Mouse (Mus musculus) midbrain, postnatal 0 days (tissue): ENCODE data around the gene Ppox. TPM values are rescaled to one million over a fixed set of nuclear protein-coding genes. Genes with fewer than 3 reads are reported as not detected.
"Not testable (repeated sequence)": the region's sequence is repeated elsewhere in the genome, so short reads cannot be mapped to it uniquely, and the experiment has no call there.

Source experiments
- ATAC-seq: fragments of 200-750 bp; cut with Nextera tagmentation; 2 replicates; pipeline ENCODE4 v1.8.0; 2017; ENCODE audit warnings: moderate number of reproducible peaks, mild to moderate bottlenecking, moderate TSS enrichment, moderate library complexity; ENCODE audit not compliant: low FRiP score
- DNase-seq: peaks from one replicate; pipeline ENCODE4 v3.0.0-alpha.2; 2015; ENCODE audit warnings: low spot score
- H3K27ac ChIP-seq: fragments of 300-500 bp; sonication (generic); 2 replicates; pipeline ENCODE4 v1.5.1; 2014; ENCODE audit warnings: low read depth, mild to moderate bottlenecking, low read length, mixed read lengths
- H3K27me3 ChIP-seq: fragments of 300-500 bp; sonication (generic); 2 replicates; pipeline ENCODE4 v1.6.1; 2014; ENCODE audit warnings: low read length, control low read depth, mixed read lengths; ENCODE audit not compliant: insufficient read depth
- H3K36me3 ChIP-seq: fragments of 300-500 bp; sonication (generic); 2 replicates; pipeline ENCODE4 v1.6.1; 2014; ENCODE audit warnings: low read length, control low read depth, mixed read lengths; ENCODE audit not compliant: insufficient read depth
- H3K4me1 ChIP-seq: fragments of 300-500 bp; sonication (generic); 2 replicates; pipeline ENCODE4 v1.6.1; 2014; ENCODE audit warnings: mild to moderate bottlenecking, control low read depth, antibody characterized with exemption, low read length, mixed read lengths; ENCODE audit not compliant: insufficient read depth
- H3K4me2 ChIP-seq: fragments of 300-500 bp; sonication (generic); 2 replicates; pipeline ENCODE4 v1.6.1; 2014; ENCODE audit warnings: low read depth, mild to moderate bottlenecking, low read length, mixed read lengths; ENCODE audit not compliant: poor library complexity, severe bottlenecking
- H3K4me3 ChIP-seq: fragments of 300-500 bp; sonication (generic); 2 replicates; pipeline ENCODE4 v1.5.1; 2014; ENCODE audit warnings: low read depth, mild to moderate bottlenecking, low read length, moderate library complexity
- H3K9ac ChIP-seq: fragments of 300-500 bp; sonication (generic); replicated peaks from 2 replicates; pipeline ENCODE4 v1.6.1; 2014; ENCODE audit warnings: mild to moderate bottlenecking, low read length, moderate library complexity, mixed read lengths; ENCODE audit not compliant: poor library complexity, severe bottlenecking
- H3K9me3 ChIP-seq: fragments of 300-500 bp; sonication (generic); 2 replicates; pipeline ENCODE4 v1.6.1; 2016; ENCODE audit warnings: low read length, control low read depth
- CTCF ChIP-seq: IDR thresholded peaks from 2 replicates; pipeline ENCODE4 v1.5.1; 2016; ENCODE audit warnings: antibody characterized with exemption, mild to moderate bottlenecking
- WGBS: fragments of 180-500 bp; shearing (Covaris S2); extraction: QIAGEN DNeasy Blood & Tissue Kit; methylation state at CpG from one replicate; pipeline ENCODE4 v1.1.7; 2014; 5-methylcytosine and 5-hydroxymethylcytosine counted together
- polyA plus RNA-seq: library from polyadenylated mRNA; unstranded; fragments of >200 nt; fragmentation: Nextera tagmentation; extraction: Ambion mirVana; gene quantifications from 2 replicates; pipeline ENCODE4 v1.2.1, GENCODE M21; 2015
- total RNA-seq: library from RNA; depleted of rRNA; stranded (reverse); fragments of >200 nt; gene quantifications from 2 replicates; pipeline ENCODE4 v1.2.3, GENCODE M21; 2014

The Ppox gene
- total and polyA plus RNA-seq, 2 experiments from 2014 or later, result 31.3 to 45.9 TPM

DNA sequence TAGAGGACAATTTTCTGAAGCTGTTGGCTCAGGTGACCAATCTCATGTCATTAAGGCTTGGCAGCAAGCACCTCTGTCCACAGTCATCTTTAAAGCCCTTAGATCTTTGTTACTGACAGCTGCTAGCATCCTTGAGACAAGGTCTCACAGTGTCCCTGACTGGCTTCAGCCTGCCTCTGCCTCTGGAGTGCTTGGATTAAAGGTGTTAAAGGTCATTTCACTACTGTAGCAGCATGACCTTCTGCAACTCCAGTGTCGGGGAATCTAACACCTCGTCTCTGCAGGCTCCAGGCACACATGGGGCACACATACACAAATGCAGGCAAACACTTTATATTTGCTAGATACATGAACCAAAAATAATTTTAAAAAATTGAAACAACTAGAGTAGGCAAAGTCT is 44.6 kb upstream of the Ppox start:
- no peak for DNase-seq
- no peaks in the 10 kb centered on the region for H3K9me3 ChIP-seq
- no peaks in the 10 kb centered on the region for H3K27me3 ChIP-seq
- 85% methylated on average over 2 of the region's 2 CpGs for WGBS
- ATAC-seq, result no peak
- no peak for TF ChIP-seq CTCF
- H3K4me3 ChIP-seq, result no peak overlapping the region
- no peak overlapping the region for H3K27ac ChIP-seq
- peaks cover 9% of the 10 kb centered on the region for H3K4me1 ChIP-seq
- no peaks in the 10 kb centered on the region for H3K36me3 ChIP-seq
- H3K4me2 ChIP-seq, result no peak overlapping the region
- no peak overlapping the region for H3K9ac ChIP-seq

GRCm38 (mm10) chr1:171322012-171322411 is 41.0 kb upstream of the Ppox start:
- WGBS, result 79% methylated on average over 1 of the region's 1 CpGs
- ATAC-seq (peak; percentile 54), DNase-seq (no peak)
- Histone ChIP-seq H3K4me2 (no peak overlapping the region), H3K4me3 (no peak overlapping the region), H3K4me1 (no peaks in the 10 kb centered on the region), H3K9me3 (no peaks in the 10 kb centered on the region), H3K9ac (no peak overlapping the region), H3K27ac (no peak overlapping the region), H3K27me3 (no peaks in the 10 kb centered on the region), H3K36me3 (no peaks in the 10 kb centered on the region)
- TF ChIP-seq CTCF, result no peak

- H3K4me1 ChIP-seq, result no peaks in the 10 kb centered on the region
- DNase-seq (peak; percentile 56), ATAC-seq (no peak)
These were observed 40.4 kb upstream of the Ppox start for GRCm38 (mm10) chr1:171321415-171321814.

DNA sequence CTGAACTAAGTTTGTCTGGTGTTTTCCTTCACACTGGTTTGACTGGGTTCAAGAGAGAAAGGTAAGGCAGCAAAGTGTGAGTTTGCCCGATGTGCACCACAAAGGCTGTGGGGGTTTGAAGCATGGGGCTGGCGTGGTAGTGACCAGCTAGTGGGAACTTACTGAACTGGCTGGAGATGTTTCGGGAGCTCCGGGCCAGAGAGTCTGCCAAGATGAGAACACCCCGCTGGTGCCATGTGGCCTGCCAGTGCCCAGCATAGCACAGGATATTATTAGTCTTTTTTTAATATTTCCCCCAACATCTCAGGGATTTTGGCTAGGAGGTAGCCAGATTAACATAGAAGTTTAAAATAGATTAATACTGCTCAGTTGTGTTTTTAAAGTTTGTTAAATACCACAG is 39.2 kb upstream of the Ppox start:
- TF ChIP-seq CTCF, result no peak
- H3K27ac ChIP-seq, result no peak overlapping the region
- no peak overlapping the region for H3K4me3 ChIP-seq
- H3K36me3 ChIP-seq, result no peaks in the 10 kb centered on the region
- H3K4me1 ChIP-seq, result no peaks in the 10 kb centered on the region
- no peak overlapping the region for H3K9ac ChIP-seq
- DNase-seq (no peak), ATAC-seq (no peak)
- no peaks in the 10 kb centered on the region for H3K27me3 ChIP-seq
- 15% methylated on average over 5 of the region's 5 CpGs for WGBS
- no peak overlapping the region for H3K4me2 ChIP-seq
- no peaks in the 10 kb centered on the region for H3K9me3 ChIP-seq

More at GRCm38 (mm10) chr1:171321415-171321814, 40.4 kb upstream of the Ppox start:
- peak; percentile 74 for TF ChIP-seq CTCF
- no peak overlapping the region for H3K9ac ChIP-seq
- no peak overlapping the region for H3K4me2 ChIP-seq
- no peaks in the 10 kb centered on the region for H3K9me3 ChIP-seq
- H3K27ac ChIP-seq, result no peak overlapping the region
- no peaks in the 10 kb centered on the region for H3K36me3 ChIP-seq
- H3K27me3 ChIP-seq, result no peaks in the 10 kb centered on the region
- H3K4me3 ChIP-seq, result no peak overlapping the region

DNA sequence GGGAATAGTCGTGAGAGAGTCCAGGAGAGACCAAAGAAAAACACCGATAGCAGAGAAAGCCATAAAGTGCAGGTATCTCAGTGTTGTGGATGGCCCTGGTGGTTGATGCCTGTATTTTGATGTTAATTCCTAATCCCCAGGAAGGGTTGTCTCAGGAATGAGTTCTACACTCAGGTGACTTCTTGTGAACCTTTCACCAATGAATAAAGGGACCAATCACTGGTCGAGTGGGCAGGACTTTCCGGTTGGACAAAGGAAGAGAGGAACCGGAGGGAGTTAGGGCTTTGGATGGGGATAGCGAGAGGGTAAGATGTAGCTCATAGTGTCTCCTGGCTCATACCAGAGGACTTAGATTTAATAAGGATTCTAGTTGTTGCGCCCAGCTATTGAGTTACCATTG is 38.8 kb upstream of the Ppox start:
- Histone ChIP-seq H3K9me3 (no peaks in the 10 kb centered on the region), H3K9ac (no peak overlapping the region), H3K4me3 (no peak overlapping the region), H3K36me3 (no peaks in the 10 kb centered on the region), H3K4me2 (no peak overlapping the region), H3K27ac (no peak overlapping the region), H3K4me1 (no peaks in the 10 kb centered on the region), H3K27me3 (no peaks in the 10 kb centered on the region)
- ATAC-seq (no peak), DNase-seq (no peak)
- 12% methylated on average over 7 of the region's 7 CpGs for WGBS
- TF ChIP-seq CTCF, result no peak

DNA sequence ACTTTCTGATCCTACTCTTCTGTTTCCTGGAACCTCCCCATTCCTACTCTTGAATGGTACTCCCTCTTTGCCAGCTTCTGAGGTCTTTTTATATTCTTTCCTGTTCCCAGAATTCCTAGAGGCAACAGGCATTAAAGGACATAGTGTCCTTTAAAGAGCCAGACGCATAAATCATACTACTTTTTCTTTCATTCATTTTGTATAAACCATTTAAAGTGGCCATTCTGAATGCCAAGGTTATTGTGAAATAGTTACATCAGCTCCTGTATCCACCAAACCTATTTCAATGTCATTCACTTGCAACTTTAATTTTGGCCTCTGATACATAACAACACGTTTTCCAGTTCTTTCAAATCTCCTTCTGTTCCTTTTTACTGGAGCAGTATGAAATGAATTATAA is 28.3 kb upstream of the Ppox start:
- Histone ChIP-seq H3K9ac (no peak overlapping the region), H3K4me2 (no peak overlapping the region), H3K36me3 (no peaks in the 10 kb centered on the region), H3K27ac (no peak overlapping the region), H3K4me1 (no peaks in the 10 kb centered on the region), H3K9me3 (no peaks in the 10 kb centered on the region), H3K27me3 (no peaks in the 10 kb centered on the region), H3K4me3 (no peak overlapping the region)
- 63% methylated on average over 2 of the region's 2 CpGs for WGBS
- TF ChIP-seq CTCF, result no peak
- ATAC-seq (no peak), DNase-seq (no peak)

DNA sequence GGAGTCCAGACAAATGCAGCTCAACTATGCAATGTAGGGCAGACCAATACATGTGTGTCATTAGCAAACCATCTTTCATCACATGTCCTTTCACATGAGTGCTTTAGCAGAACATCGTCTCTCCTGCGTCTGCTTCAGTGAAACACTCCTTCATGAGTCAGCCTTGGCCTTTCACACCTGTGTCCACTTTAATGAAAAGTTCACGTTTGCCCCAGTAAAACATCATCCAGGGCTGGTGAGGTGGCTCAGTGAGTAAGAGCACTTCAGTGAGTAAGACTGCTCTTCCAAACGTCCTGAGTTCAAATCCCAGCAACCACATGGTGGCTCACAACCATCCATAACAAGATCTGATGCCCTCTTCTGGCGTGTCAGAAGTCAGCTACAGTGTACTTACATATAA is 25.2 kb upstream of the Ppox start:
- not testable (repeated sequence) for H3K27ac ChIP-seq, H3K4me1 ChIP-seq, DNase-seq, H3K4me2 ChIP-seq, H3K9ac ChIP-seq, H3K36me3 ChIP-seq, H3K27me3 ChIP-seq, ATAC-seq, H3K4me3 ChIP-seq, H3K9me3 ChIP-seq
- WGBS, result 66% methylated on average over 5 of the region's 5 CpGs
